Mouse (Mus musculus) embryonic facial prominence, embryonic 10.5 days (tissue): Measurements from ENCODE around the gene Pou2f1. TPM values are rescaled to one million over a fixed set of nuclear protein-coding genes. Genes with fewer than 3 reads are reported as not detected.

Source experiments
- DNase-seq: peaks from one replicate; pipeline ENCODE4 v3.0.0-alpha.2; 2017; ENCODE audit warnings: low spot score
- H3K27ac ChIP-seq: fragments of 300-500 bp; sonication (generic); replicated peaks from 2 replicates; pipeline ENCODE4 v1.5.1; 2016; ENCODE audit warnings: mild to moderate bottlenecking
- H3K27me3 ChIP-seq: fragments of 300-500 bp; sonication (generic); replicated peaks from 2 replicates; pipeline ENCODE4 v1.6.1; 2016; ENCODE audit warnings: low read depth, mild to moderate bottlenecking; ENCODE audit not compliant: poor library complexity, severe bottlenecking
- H3K36me3 ChIP-seq: fragments of 300-500 bp; sonication (generic); replicated peaks from 2 replicates; pipeline ENCODE4 v1.6.1; 2016; ENCODE audit warnings: mild to moderate bottlenecking, moderate library complexity
- H3K4me1 ChIP-seq: fragments of 300-500 bp; sonication (generic); 2 replicates; pipeline ENCODE4 v1.6.1; 2016
- H3K4me3 ChIP-seq: fragments of 300-500 bp; sonication (generic); 2 replicates; pipeline ENCODE4 v1.5.1; 2016; ENCODE audit warnings: mild to moderate bottlenecking, moderate library complexity
- H3K9me3 ChIP-seq: fragments of 300-500 bp; sonication (generic); 2 replicates; pipeline ENCODE4 v1.6.1; 2016; ENCODE audit warnings: mild to moderate bottlenecking
- WGBS: fragments of 180-500 bp; shearing (Covaris S2); methylation state at CpG from one replicate; pipeline ENCODE4 v1.1.7; 2016; 5-methylcytosine and 5-hydroxymethylcytosine counted together
- polyA plus RNA-seq: library from polyadenylated mRNA; unstranded; fragments of >200 nt; fragmentation: Nextera tagmentation; extraction: Ambion mirVana; gene quantifications from 2 replicates; pipeline ENCODE4 v1.2.1, GENCODE M21; 2016

The Pou2f1 gene
- polyA plus RNA-seq, 1 experiment from 2014 or later: 28.1 TPM

GRCm38 (mm10) chr1:165818145-165818860, 184.2 kb downstream of the Pou2f1 start:
- H3K9me3 ChIP-seq: no peaks in the 10 kb centered on the region
- DNase-seq: no peak
- H3K27me3 ChIP-seq: peaks cover 50% of the 10 kb centered on the region
- no peaks in the 10 kb centered on the region for H3K36me3 ChIP-seq
- peaks cover 58% of the 10 kb centered on the region for H3K4me1 ChIP-seq
- H3K27ac ChIP-seq: peak overlapping the region; percentile 71
- WGBS: 32% methylated on average over 8 of the region's 8 CpGs
- no peak overlapping the region for H3K4me3 ChIP-seq

- WGBS: 70% methylated on average over 9 of the region's 9 CpGs
Observed at GRCm38 (mm10) chr1:165817264-165817663, 185.2 kb downstream of the Pou2f1 start.

GRCm38 (mm10) chr1:165816391-165816790, 186.1 kb downstream of the Pou2f1 start:
- WGBS: 82% methylated on average over 9 of the region's 9 CpGs
- H3K9me3 ChIP-seq: no peaks in the 10 kb centered on the region
- no peak overlapping the region for H3K4me3 ChIP-seq
- no peak for DNase-seq
- 0 out of 2 replicates have a peak overlapping the region, but pooled peaks have one; percentile 41 for H3K27ac ChIP-seq
- H3K4me1 ChIP-seq: peaks cover 70% of the 10 kb centered on the region
- H3K36me3 ChIP-seq: no peaks in the 10 kb centered on the region
- H3K27me3 ChIP-seq: peaks cover 69% of the 10 kb centered on the region

More at GRCm38 (mm10) chr1:165817264-165817663, 185.2 kb downstream of the Pou2f1 start:
- Histone ChIP-seq H3K27ac (peak overlapping the region; percentile 71; the same call in 1 of the 2 replicates), H3K36me3 (no peaks in the 10 kb centered on the region), H3K9me3 (no peaks in the 10 kb centered on the region), H3K27me3 (peaks cover 61% of the 10 kb centered on the region), H3K4me3 (no peak overlapping the region), H3K4me1 (peaks cover 66% of the 10 kb centered on the region)
- DNase-seq: no peak

Other genes with a start within 250 kb of the Pou2f1 start
- gene Creg1, start 238.9 kb downstream of the Pou2f1 start, polyA plus RNA-seq: 32.4 and 40.5 TPM in 2 replicates
- 1.6 and 1.7 TPM in 2 replicates for gene Cd247, start 214.0 kb downstream of the Pou2f1 start, polyA plus RNA-seq
- 1.8 and 2.5 TPM in 2 replicates for gene Dusp27, start 125.2 kb upstream of the Pou2f1 start, polyA plus RNA-seq
- 0.11 and 0.15 TPM in 2 replicates for gene Gpa33, start 127.6 kb upstream of the Pou2f1 start, polyA plus RNA-seq
- 0.15 TPM in 1 of 2 replicates, not detected in the other for gene Mael, start 236.1 kb upstream of the Pou2f1 start, polyA plus RNA-seq